ENCODE assay signal across 13 mouse cellular contexts in genomic region chr17:59039754-59040153, GRCm38 (mm10). TPM values are rescaled to one million over a fixed set of nuclear protein-coding genes. Genes with fewer than 3 reads are reported as not detected.
DNase-seq lines count a peak whose midpoint lies in the region; ATAC-seq lines count a peak whose summit lies in the region.
"Had no signal": no experiment of that assay in that cellular context is flagged by ENCODE, and none has a peak within 500 bp of the region (broad histone marks: within the 10 kb centered on the region; RNA-seq: fewer than 3 reads in every experiment).

No protein-coding gene starts in this region.

- no peaks in the 10 kb centered on the region for H3K27me3 ChIP-seq in kidney, embryonic 15.5 days

- no peak overlapping the region for H3K4me2 ChIP-seq in kidney, embryonic 15.5 days

- H3K4me3 ChIP-seq in kidney, embryonic 15.5 days (replicated peaks), result no peak overlapping the region

- 38% methylated on average over 5 of the region's 5 CpGs for WGBS in kidney, embryonic 15.5 days

- H3K4me1 ChIP-seq in kidney, embryonic 15.5 days, result no peaks in the 10 kb centered on the region

- H3K9ac ChIP-seq in kidney, embryonic 15.5 days, result no peak overlapping the region

- H3K36me3 ChIP-seq in kidney, embryonic 15.5 days, result no peaks in the 10 kb centered on the region

- H3K9me3 ChIP-seq in kidney, embryonic 15.5 days (replicated peaks), result no peaks in the 10 kb centered on the region

- no peak for ATAC-seq in kidney, embryonic 15.5 days (replicated peaks; ENCODE audit: low FRiP score)
- ATAC-seq in erythroid progenitor cell, adult 5-6 weeks (replicated peaks; ENCODE audit: low FRiP score, poor library complexity, severe bottlenecking), result no peak

- H3K27ac ChIP-seq in kidney, embryonic 15.5 days, result no peak overlapping the region

- peak; percentile 13 for DNase-seq in adrenal gland, postnatal 10 days
- no peak for DNase-seq in adrenal gland, adult 2 months
- DNase-seq in kidney, postnatal 10 days, result peak; percentile 11
- peak; percentile 16 for DNase-seq in ZHBTc4 (ENCODE audit: low read depth, low spot score)
- peak; percentile 13 to 48 for DNase-seq in layer of hippocampus, postnatal 10 days (ENCODE audit: low spot score in 2 of 2)
- DNase-seq in urinary bladder, postnatal 10 days (ENCODE audit: low spot score), result no peak
- DNase-seq: cerebellum, postnatal 36 days had no signal

RNA-seq across cellular contexts. Expression of gene Nudt12, which starts 26.6 kb away (rescaled TPM):
- 10 to 100 TPM; 41.3 to 44.5 TPM for total RNA-seq in adrenal gland, postnatal 10 days (2021)
- 10 to 100 TPM; 55.7 to 66.4 TPM for total RNA-seq in adrenal gland, adult 2 months (2021)
- polyA plus RNA-seq in adrenal gland, adult 2 months (2012; rRNA removed), result 3.3 TPM in 2 replicates
- polyA plus RNA-seq in kidney, embryonic 15.5 days (2015; fragmentation: Nextera tagmentation; extraction: Ambion mirVana), result 7.6 and 9.5 TPM in 2 replicates
- 1 to 10 TPM; 7.7 to 9.2 TPM for total RNA-seq in layer of hippocampus, postnatal 10 days (2021)
- 1.1 and 6.3 TPM in 2 replicates for total RNA-seq in erythroid progenitor cell, adult 5-6 weeks (2015; ENCODE audit: low replicate concordance)
- total RNA-seq in erythroid progenitor cell, adult 5-6 weeks (2017; ENCODE audit: low replicate concordance), result 0.83 and 3.9 TPM in 2 replicates
- total RNA-seq: neutrophil, adult 5-6 weeks had no signal

RNA-seq across cellular contexts. Expression of gene Pdzph1, which starts 48.6 kb away (rescaled TPM):
- total RNA-seq in adrenal gland, postnatal 10 days (2021), result under 1 TPM; 0.33 to 0.58 TPM
- under 1 TPM in 1 of 2 experiments, not detected in 1; 0.14 TPM for total RNA-seq in adrenal gland, adult 2 months (2021)
- not detected in 2 replicates for polyA plus RNA-seq in adrenal gland, adult 2 months (2012; rRNA removed)
- polyA plus RNA-seq in kidney, embryonic 15.5 days (2015; fragmentation: Nextera tagmentation; extraction: Ambion mirVana), result not detected in 2 replicates
- 1 to 10 TPM; 1.1 to 1.7 TPM for total RNA-seq in layer of hippocampus, postnatal 10 days (2021)
- total RNA-seq in erythroid progenitor cell, adult 5-6 weeks (2015; ENCODE audit: low replicate concordance), result not detected in 2 replicates
- not detected in 2 replicates for total RNA-seq in erythroid progenitor cell, adult 5-6 weeks (2017; ENCODE audit: low replicate concordance)
- total RNA-seq: hematopoietic stem cell, adult 5-6 weeks; neutrophil, adult 5-6 weeks had no signal
- polyA plus RNA-seq: C2C12; urinary bladder, adult 2 months had no signal

Comparison
In these comparisons a context has a peak if more than half of its experiments do, and no peak if none do; other contexts are left out.
1. DNase-seq: peak in adrenal gland, postnatal 10 days (single experiment), kidney, postnatal 10 days (single experiment), ZHBTc4 (single experiment) and layer of hippocampus, postnatal 10 days (2 of 2); none in adrenal gland, adult 2 months (single experiment) and urinary bladder, postnatal 10 days (single experiment).
2. RNA of gene Nudt12, which starts 26.6 kb away (total RNA-seq): 55.7 to 66.4 TPM in adrenal gland, adult 2 months and 41.3 to 44.5 TPM in adrenal gland, postnatal 10 days; 7.7 to 9.2 TPM in layer of hippocampus, postnatal 10 days and 0.83 to 6.3 TPM in erythroid progenitor cell, adult 5-6 weeks; every median in the first group is over 4 times any median in the second.